Mouse (Mus musculus) liver, postnatal 0 days (tissue): ENCODE results near the gene Ttc32.

Source experiments
- CTCF ChIP-seq: sonication (generic); IDR thresholded peaks from 2 replicates; pipeline ENCODE4 v1.5.1; 2016; ENCODE audit warnings: antibody characterized with exemption, low read depth
- EP300 ChIP-seq: IDR thresholded peaks from 2 replicates; pipeline ENCODE4 v1.6.1; 2016; ENCODE audit warnings: antibody characterized with exemption, low read depth, mild to moderate bottlenecking

- TF ChIP-seq EP300 (no peak), CTCF (no peak)
Measured at GRCm38 (mm10) chr12:9044666-9045065, 14.9 kb downstream of the Ttc32 start.
